Mouse (Mus musculus) heart, postnatal 0 days (tissue): ENCODE measurements at regions not wholly inside any gene's neighbourhood (a gene's known extent, or its start where the extent isn't known, plus 50 kb on each side); places are given as distances from the start of the nearest gene placed in this dataset.

Experiments used
- ATAC-seq: fragments of 200-750 bp; cut with Nextera tagmentation; 2 replicates; pipeline ENCODE4 v1.8.0; 2017; ENCODE audit warnings: low read depth, moderate number of reproducible peaks, moderate library complexity; ENCODE audit not compliant: insufficient read depth
- DNase-seq: peaks from one replicate; pipeline ENCODE4 v3.0.0-alpha.2; 2016; ENCODE audit warnings: low spot score
- H3K27ac ChIP-seq: fragments of 300-500 bp; sonication (generic); 2 replicates; pipeline ENCODE4 v1.5.1; 2014; ENCODE audit warnings: low read depth, mild to moderate bottlenecking
- H3K27me3 ChIP-seq: fragments of 300-500 bp; sonication (generic); 2 replicates; pipeline ENCODE4 v1.6.1; 2014; ENCODE audit warnings: low read length, mixed read lengths; ENCODE audit not compliant: control insufficient read depth, insufficient read depth
- H3K36me3 ChIP-seq: fragments of 300-500 bp; sonication (generic); replicated peaks from 2 replicates; pipeline ENCODE4 v1.6.1; 2014; ENCODE audit warnings: low read length, mixed read lengths; ENCODE audit not compliant: control insufficient read depth, insufficient read depth
- H3K4me1 ChIP-seq: fragments of 300-500 bp; sonication (generic); 2 replicates; pipeline ENCODE4 v1.6.1; 2014; ENCODE audit warnings: antibody characterized with exemption; ENCODE audit not compliant: control insufficient read depth, insufficient read depth
- H3K4me2 ChIP-seq: fragments of 300-500 bp; sonication (generic); 2 replicates; pipeline ENCODE4 v1.6.1; 2014; ENCODE audit warnings: low read depth, mild to moderate bottlenecking, low read length, moderate library complexity
- H3K4me3 ChIP-seq: fragments of 300-500 bp; sonication (generic); 2 replicates; pipeline ENCODE4 v1.5.1; 2014; ENCODE audit warnings: low read depth, low read length
- H3K9ac ChIP-seq: fragments of 300-500 bp; sonication (generic); replicated peaks from 2 replicates; pipeline ENCODE4 v1.6.1; 2014; ENCODE audit warnings: low read depth, low read length, mixed read lengths
- H3K9me3 ChIP-seq: fragments of 300-500 bp; sonication (generic); replicated peaks from 2 replicates; pipeline ENCODE4 v1.6.1; 2016; ENCODE audit warnings: low read length; ENCODE audit not compliant: control insufficient read depth
- CTCF ChIP-seq: IDR thresholded peaks from 2 replicates; pipeline ENCODE4 v1.5.1; 2016; ENCODE audit warnings: antibody characterized with exemption, control low read depth, low read depth
- EP300 ChIP-seq: IDR thresholded peaks from 2 replicates; pipeline ENCODE4 v1.6.1; 2016; ENCODE audit warnings: antibody characterized with exemption, low read depth
- WGBS: fragments of 180-500 bp; shearing (Covaris S2); extraction: QIAGEN DNeasy Blood & Tissue Kit; methylation state at CpG from one replicate; pipeline ENCODE4 v1.1.7; 2014; 5-methylcytosine and 5-hydroxymethylcytosine counted together

DNA sequence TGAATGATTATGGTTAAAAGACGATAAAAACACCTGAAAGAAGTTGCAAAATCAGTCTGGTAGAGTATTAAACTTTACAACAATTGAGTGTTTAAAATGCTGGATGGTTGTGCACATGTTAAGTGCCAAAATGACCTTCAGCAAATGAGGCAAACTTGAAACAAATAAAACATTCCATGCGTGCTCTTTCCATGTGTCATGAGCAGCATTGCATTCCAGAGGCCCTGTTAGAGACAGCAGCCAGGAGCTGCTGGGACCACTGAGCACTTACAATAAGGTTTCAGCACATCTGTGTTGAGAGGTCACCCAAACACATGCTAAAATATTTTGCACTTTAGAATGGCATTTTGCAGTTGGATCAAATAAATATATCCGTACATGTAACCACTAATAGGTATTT, 467.6 kb upstream of the Cenpq start:
- TF ChIP-seq EP300 (no peak), CTCF (no peak)
- no peak overlapping the region for H3K4me2 ChIP-seq
- H3K4me1 ChIP-seq, result no peaks in the 10 kb centered on the region
- ATAC-seq, result peak; percentile 49; the same call in 1 of the 2 replicates
- H3K9me3 ChIP-seq, result no peaks in the 10 kb centered on the region
- H3K27ac ChIP-seq, result no peak overlapping the region; the same call in 1 of the 2 replicates
- no peaks in the 10 kb centered on the region for H3K27me3 ChIP-seq
- H3K4me3 ChIP-seq, result no peak overlapping the region
- WGBS, result 41% methylated on average over 3 of the region's 3 CpGs
- H3K9ac ChIP-seq, result no peak overlapping the region
- no peak for DNase-seq
- H3K36me3 ChIP-seq, result no peaks in the 10 kb centered on the region
